Mouse (Mus musculus): ENCODE results near the gene Eva1c. TPM values are rescaled to one million over a fixed set of nuclear protein-coding genes. Genes with fewer than 3 reads are reported as not detected.
A peak's percentile ranks its signal among the peaks of the same experiment; 100 is the strongest.

The Eva1c gene
- polyA plus RNA-seq, 1 experiment from 2014 or later, result 0.74 TPM

GRCm38 (mm10) chr16:90950354-90950963 is 123.9 kb downstream of the Eva1c start:
- DNase-seq (ENCODE audit: low spot score) (peak; percentile 45), ATAC-seq (replicated peaks; ENCODE audit: low FRiP score, low TSS enrichment, low read depth) (no peak)
- Histone ChIP-seq H3K9me3 (ENCODE audit: control insufficient read depth, low read length) (no peaks in the 10 kb centered on the region), H3K27ac (ENCODE audit: low read depth) (no peak overlapping the region), H3K9ac (ENCODE audit: low read length) (no peak overlapping the region), H3K27me3 (replicated peaks; ENCODE audit: control insufficient read depth, insufficient read depth, low read length) (no peaks in the 10 kb centered on the region), H3K4me1 (replicated peaks; ENCODE audit: control insufficient read depth, insufficient read depth, low read length) (no peaks in the 10 kb centered on the region), H3K4me3 (ENCODE audit: low read depth, low read length) (no peak overlapping the region), H3K36me3 (ENCODE audit: control insufficient read depth, insufficient read depth, low read length) (peaks cover 26% of the 10 kb centered on the region; the same call in 1 of the 2 replicates), H3K4me2 (ENCODE audit: low read length) (no peak overlapping the region)
- WGBS, result 54% methylated on average over 17 of the region's 17 CpGs

GRCm38 (mm10) chr16:90953147-90953546 is 126.6 kb downstream of the Eva1c start:
- Histone ChIP-seq H3K36me3 (ENCODE audit: control insufficient read depth, insufficient read depth, low read length) (peaks cover 30% of the 10 kb centered on the region; the same call in 1 of the 2 replicates), H3K4me3 (ENCODE audit: low read depth, low read length) (no peak overlapping the region)
- 88% methylated on average over 9 of the region's 9 CpGs for WGBS

GRCm38 (mm10) chr16:90953770-90954169 is 127.3 kb downstream of the Eva1c start:
- Histone ChIP-seq H3K27ac (ENCODE audit: low read depth) (no peak overlapping the region), H3K4me3 (ENCODE audit: low read depth, low read length) (no peak overlapping the region), H3K9ac (ENCODE audit: low read length) (no peak overlapping the region), H3K9me3 (ENCODE audit: control insufficient read depth, low read length) (no peaks in the 10 kb centered on the region), H3K4me2 (ENCODE audit: low read length) (no peak overlapping the region), H3K27me3 (replicated peaks; ENCODE audit: control insufficient read depth, insufficient read depth, low read length) (no peaks in the 10 kb centered on the region), H3K4me1 (replicated peaks; ENCODE audit: control insufficient read depth, insufficient read depth, low read length) (no peaks in the 10 kb centered on the region), H3K36me3 (ENCODE audit: control insufficient read depth, insufficient read depth, low read length) (peaks cover 30% of the 10 kb centered on the region; the same call in 1 of the 2 replicates)
- WGBS, result 90% methylated on average over 6 of the region's 6 CpGs
- no peak for DNase-seq (ENCODE audit: low spot score)
- ATAC-seq (replicated peaks; ENCODE audit: low FRiP score, low TSS enrichment, low read depth), result no peak

More at GRCm38 (mm10) chr16:90953147-90953546, 126.6 kb downstream of the Eva1c start:
- ATAC-seq (replicated peaks; ENCODE audit: low FRiP score, low TSS enrichment, low read depth) (no peak), DNase-seq (ENCODE audit: low spot score) (no peak)
- Histone ChIP-seq H3K4me2 (ENCODE audit: low read length) (no peak overlapping the region), H3K9me3 (ENCODE audit: control insufficient read depth, low read length) (no peaks in the 10 kb centered on the region), H3K4me1 (replicated peaks; ENCODE audit: control insufficient read depth, insufficient read depth, low read length) (no peaks in the 10 kb centered on the region), H3K27ac (ENCODE audit: low read depth) (no peak overlapping the region), H3K27me3 (replicated peaks; ENCODE audit: control insufficient read depth, insufficient read depth, low read length) (no peaks in the 10 kb centered on the region), H3K9ac (ENCODE audit: low read length) (no peak overlapping the region)

Small RNA genes within 50 kb of the gene (microRNA-seq; reads per million reads assigned to microRNA genes)
- not detected for gene Gm22933

Other genes with a start within 250 kb of the Eva1c start
- gene Mis18a, start 99.3 kb upstream of the Eva1c start, polyA plus RNA-seq (2014; fragmentation: Nextera tagmentation; extraction: Ambion mirVana), result 66.1 and 68.7 TPM in 2 replicates
- gene Mrap, start 88.5 kb upstream of the Eva1c start, polyA plus RNA-seq (2014; fragmentation: Nextera tagmentation; extraction: Ambion mirVana), result 0.19 TPM in 1 of 2 replicates, not detected in the other
- 12.4 and 12.7 TPM in 2 replicates for gene Urb1, start 16.3 kb upstream of the Eva1c start, polyA plus RNA-seq (2014; fragmentation: Nextera tagmentation; extraction: Ambion mirVana)
- 35.7 and 38.4 TPM in 2 replicates for gene Cfap298, start 108.4 kb downstream of the Eva1c start, polyA plus RNA-seq (2014; fragmentation: Nextera tagmentation; extraction: Ambion mirVana)
- 15.2 and 18.1 TPM in 2 replicates for gene Synj1, start 184.6 kb downstream of the Eva1c start, polyA plus RNA-seq (2014; fragmentation: Nextera tagmentation; extraction: Ambion mirVana)
- gene Paxbp1, start 217.8 kb downstream of the Eva1c start, polyA plus RNA-seq (2014; fragmentation: Nextera tagmentation; extraction: Ambion mirVana), result 60.7 and 71.1 TPM in 2 replicates

All from intestine, embryonic 14.5 days (tissue).